Mouse (Mus musculus): ENCODE results near the gene Tspan9. TPM values are rescaled to one million over a fixed set of nuclear protein-coding genes. Genes with fewer than 3 reads are reported as not detected.

Gene Tspan9
- polyA plus RNA-seq, 1 experiment from 2014 or later = 29.3 TPM

DNA sequence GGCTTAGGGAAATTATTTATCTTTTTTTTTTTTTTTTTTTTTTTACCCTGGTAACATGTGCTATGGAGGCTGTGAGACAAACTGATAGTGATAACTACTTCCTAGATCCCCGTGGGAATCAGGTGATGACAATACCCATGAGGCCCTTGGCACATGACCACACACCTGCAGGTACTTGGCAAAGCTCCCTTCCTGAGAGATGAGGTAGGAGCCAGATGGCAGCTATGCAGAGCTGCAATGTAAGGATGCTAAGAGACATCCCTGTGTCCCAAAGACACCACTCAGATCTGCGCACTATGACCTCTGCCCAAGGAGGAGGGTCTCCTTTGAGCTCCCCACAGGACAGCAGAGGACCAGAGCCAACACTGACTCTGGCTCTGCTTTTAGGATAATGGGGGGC, 144.3 kb downstream of the Tspan9 start:
- no peak overlapping the region for H3K9ac ChIP-seq (replicated peaks)

DNA sequence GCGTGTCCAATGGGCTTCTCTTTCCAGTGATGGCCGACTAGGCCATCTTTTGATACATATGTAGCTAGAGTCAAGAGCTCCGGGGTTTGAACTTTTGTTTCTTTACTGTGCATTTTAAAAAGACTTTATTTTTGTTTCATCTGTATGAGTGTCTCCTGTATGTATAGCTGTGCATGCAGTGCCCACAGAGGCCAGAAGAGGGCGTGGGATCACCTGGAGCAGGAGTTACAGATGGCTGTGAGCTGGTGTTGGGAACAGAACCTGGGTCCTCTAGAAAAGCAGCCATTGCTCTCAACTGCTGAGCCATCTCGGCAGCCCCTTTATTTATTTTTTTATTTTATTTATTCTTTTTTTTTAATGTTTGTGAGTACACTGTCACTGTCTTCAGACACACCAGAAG, 146.5 kb downstream of the Tspan9 start:
- Histone ChIP-seq H3K27ac (no peak overlapping the region), H3K9ac (replicated peaks) (no peak overlapping the region), H3K9me3 (no peaks in the 10 kb centered on the region), H3K4me3 (replicated peaks) (no peak overlapping the region), H3K4me2 (replicated peaks) (no peak overlapping the region), H3K27me3 (no peaks in the 10 kb centered on the region), H3K36me3 (no peaks in the 10 kb centered on the region; the same call in 1 of the 2 replicates), H3K4me1 (replicated peaks) (peaks cover 4% of the 10 kb centered on the region)
- no peak for ATAC-seq
- 80% methylated on average over 5 of the region's 5 CpGs for WGBS

More for the DNA sequence above, 144.3 kb downstream of the Tspan9 start:
- Histone ChIP-seq H3K9me3 (no peaks in the 10 kb centered on the region), H3K36me3 (no peaks in the 10 kb centered on the region; the same call in 1 of the 2 replicates), H3K4me2 (replicated peaks) (no peak overlapping the region), H3K4me3 (replicated peaks) (no peak overlapping the region), H3K4me1 (replicated peaks) (peaks cover 18% of the 10 kb centered on the region), H3K27ac (no peak overlapping the region), H3K27me3 (no peaks in the 10 kb centered on the region)
- WGBS = 86% methylated on average over 2 of the region's 2 CpGs
- no peak for ATAC-seq

DNA sequence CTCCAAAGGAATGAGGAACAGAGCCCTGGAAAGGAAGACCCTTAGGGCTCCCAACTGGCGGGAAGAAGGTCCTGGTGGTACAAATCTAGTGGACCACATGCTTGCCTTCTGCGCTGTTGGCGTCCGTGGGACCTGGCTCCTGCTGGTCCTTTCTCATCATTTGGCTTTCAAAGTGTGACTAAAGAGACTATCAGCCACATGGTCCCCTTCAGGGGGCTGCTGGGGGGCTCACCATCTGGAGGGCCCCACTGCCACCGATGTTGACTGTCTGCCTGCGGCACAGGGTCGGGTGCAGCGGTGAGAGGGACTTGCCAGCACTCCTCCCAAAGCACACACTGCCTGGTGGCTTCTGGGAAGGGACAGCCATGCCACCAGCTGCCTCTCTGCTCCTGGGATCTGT, 150.4 kb downstream of the Tspan9 start:
- H3K9me3 ChIP-seq = no peaks in the 10 kb centered on the region
- 89% methylated on average over 8 of the region's 8 CpGs for WGBS
- no peak overlapping the region for H3K27ac ChIP-seq
- H3K9ac ChIP-seq (replicated peaks) = no peak overlapping the region
- peaks cover 11% of the 10 kb centered on the region; the same call in 1 of the 2 replicates for H3K4me1 ChIP-seq (replicated peaks)
- H3K4me3 ChIP-seq (replicated peaks) = no peak overlapping the region
- no peak overlapping the region for H3K4me2 ChIP-seq (replicated peaks)
- H3K36me3 ChIP-seq = no peaks in the 10 kb centered on the region; the same call in 1 of the 2 replicates
- H3K27me3 ChIP-seq = no peaks in the 10 kb centered on the region
- ATAC-seq = no peak

DNA sequence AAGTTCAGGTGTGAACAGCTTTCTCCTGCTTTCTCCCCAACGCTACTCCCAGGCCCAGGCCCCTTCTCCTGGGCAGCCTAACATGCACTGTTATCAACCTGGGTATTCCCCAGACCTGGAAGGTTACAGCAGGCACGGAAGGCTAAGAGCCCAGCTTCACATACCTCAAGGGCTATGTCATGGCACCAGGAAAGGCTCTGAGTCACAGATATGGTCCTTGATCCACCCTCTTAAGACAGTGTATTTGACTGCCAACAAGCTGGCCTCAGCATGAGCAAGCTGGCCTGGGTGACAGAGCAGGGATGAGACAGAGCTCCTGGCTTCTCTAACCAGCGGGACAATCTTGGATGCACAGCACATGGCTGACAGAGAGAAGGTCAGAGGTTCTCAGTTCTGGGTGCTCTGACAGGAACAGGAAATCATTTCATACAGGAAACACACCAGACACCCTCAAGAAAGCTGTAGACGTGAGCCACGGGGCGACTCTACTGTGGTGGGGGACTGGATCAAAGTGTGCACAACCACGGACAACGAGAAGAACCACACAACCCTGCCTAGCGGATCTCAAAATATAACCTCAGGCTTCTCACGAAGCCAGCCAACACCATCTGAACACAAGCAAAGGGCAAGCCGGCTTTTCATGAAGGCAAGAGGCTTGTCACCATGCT, 151.8 kb downstream of the Tspan9 start:
- WGBS = 93% methylated on average over 11 of the region's 11 CpGs

DNA sequence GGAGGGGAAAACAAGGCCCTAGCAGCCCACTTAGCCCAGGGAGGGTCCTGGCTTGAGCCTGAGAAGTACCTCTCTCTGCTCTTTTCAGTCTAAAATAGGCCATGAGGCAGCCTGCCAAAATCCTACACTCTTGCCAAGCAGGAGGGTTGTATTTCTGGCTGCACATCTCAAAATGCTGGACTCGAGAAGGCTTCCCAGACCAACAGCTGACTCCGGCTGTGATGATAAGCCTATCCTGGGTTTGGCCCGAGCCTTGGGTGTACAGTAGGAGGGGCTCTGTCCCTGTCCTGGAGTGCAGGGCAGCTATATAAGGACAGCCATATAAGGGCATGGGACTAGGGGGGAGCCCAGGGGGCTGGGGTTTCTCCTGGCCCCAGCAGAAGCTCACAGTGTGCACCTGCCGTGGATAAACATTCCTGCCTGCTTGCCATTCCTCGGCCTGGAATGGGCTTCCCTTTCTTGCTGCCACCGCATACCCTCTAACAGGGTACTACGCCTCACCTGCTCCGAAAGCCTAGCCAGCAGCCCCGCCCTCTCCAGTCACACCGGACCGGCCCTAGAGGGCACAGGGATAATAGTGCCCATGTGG, 153.7 kb downstream of the Tspan9 start:
- no peak overlapping the region for H3K4me3 ChIP-seq (replicated peaks)
- no peaks in the 10 kb centered on the region for H3K36me3 ChIP-seq
- no peak overlapping the region for H3K9ac ChIP-seq (replicated peaks)
- no peaks in the 10 kb centered on the region for H3K27me3 ChIP-seq
- H3K9me3 ChIP-seq = no peaks in the 10 kb centered on the region
- no peak for ATAC-seq
- no peak overlapping the region for H3K4me2 ChIP-seq (replicated peaks)
- 77% methylated on average over 11 of the region's 11 CpGs for WGBS
- peaks cover 11% of the 10 kb centered on the region; the same call in 1 of the 2 replicates for H3K4me1 ChIP-seq (replicated peaks)
- no peak overlapping the region for H3K27ac ChIP-seq

More for the DNA sequence above, 151.8 kb downstream of the Tspan9 start:
- no peak overlapping the region for H3K4me2 ChIP-seq (replicated peaks)
- no peaks in the 10 kb centered on the region for H3K9me3 ChIP-seq
- no peaks in the 10 kb centered on the region for H3K36me3 ChIP-seq
- no peak overlapping the region for H3K4me3 ChIP-seq (replicated peaks)
- H3K4me1 ChIP-seq (replicated peaks) = peaks cover 11% of the 10 kb centered on the region; the same call in 1 of the 2 replicates
- no peak for ATAC-seq
- no peaks in the 10 kb centered on the region for H3K27me3 ChIP-seq
- H3K9ac ChIP-seq (replicated peaks) = no peak overlapping the region
- no peak overlapping the region for H3K27ac ChIP-seq

DNA sequence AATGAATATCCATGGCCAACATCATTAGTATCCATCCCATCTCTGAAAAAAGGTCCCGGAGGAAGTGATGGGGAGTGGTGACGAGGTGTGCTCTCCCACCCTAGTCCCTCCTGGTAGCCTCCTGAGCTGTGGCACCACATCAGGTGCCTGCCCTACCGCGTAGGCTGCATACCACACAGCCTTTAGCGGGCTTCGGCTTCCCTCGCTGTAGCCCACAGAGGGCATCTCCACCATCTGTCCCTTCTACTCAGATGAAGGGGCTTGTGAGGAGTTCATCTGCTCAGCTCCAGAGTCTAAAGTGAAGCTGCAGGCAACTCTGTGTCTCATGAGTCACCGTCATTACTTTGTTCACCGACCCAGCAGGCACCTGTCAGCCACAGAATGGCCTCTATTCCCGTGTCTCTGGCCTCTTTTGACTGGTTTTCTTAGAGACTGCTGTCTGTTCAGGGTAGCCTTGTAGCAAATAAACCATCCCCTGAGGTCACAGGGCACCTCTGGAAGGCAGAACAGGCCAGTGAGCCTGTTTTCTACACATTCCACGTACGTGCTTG, 154.4 kb downstream of the Tspan9 start:
- ATAC-seq = no peak
- Histone ChIP-seq H3K9ac (replicated peaks) (no peak overlapping the region), H3K36me3 (no peaks in the 10 kb centered on the region), H3K27ac (no peak overlapping the region), H3K4me3 (replicated peaks) (no peak overlapping the region), H3K4me2 (replicated peaks) (no peak overlapping the region), H3K9me3 (no peaks in the 10 kb centered on the region), H3K27me3 (no peaks in the 10 kb centered on the region), H3K4me1 (replicated peaks) (peaks cover 11% of the 10 kb centered on the region; the same call in 1 of the 2 replicates)
- 76% methylated on average over 12 of the region's 12 CpGs for WGBS

DNA sequence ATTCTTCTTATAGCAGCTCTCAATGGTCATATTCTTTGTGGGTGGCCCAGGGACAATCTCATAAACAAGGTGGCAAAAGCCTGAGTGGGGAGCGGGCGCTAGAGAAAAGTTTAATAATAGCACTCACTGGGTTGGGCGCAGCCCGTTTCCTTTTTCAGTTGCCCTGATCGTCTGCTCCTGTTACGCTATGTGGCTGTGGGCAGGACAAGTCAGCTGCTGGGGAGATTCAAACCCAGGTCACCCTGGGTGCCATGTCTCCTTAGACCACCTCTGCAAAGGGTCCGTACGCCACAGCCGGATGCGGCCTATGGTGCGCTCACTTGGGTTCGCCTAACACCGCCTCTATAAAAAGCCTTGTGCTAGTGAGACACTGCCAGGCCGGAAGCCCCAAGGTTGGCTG, 156.0 kb downstream of the Tspan9 start:
- no peaks in the 10 kb centered on the region for H3K9me3 ChIP-seq
- H3K4me1 ChIP-seq (replicated peaks) = peaks cover 11% of the 10 kb centered on the region; the same call in 1 of the 2 replicates
- ATAC-seq = no peak
- H3K4me2 ChIP-seq (replicated peaks) = no peak overlapping the region
- H3K27me3 ChIP-seq = 0 out of 2 replicates have a peak, but pooled peaks cover 2% of the 10 kb centered on the region
- H3K4me3 ChIP-seq (replicated peaks) = no peak overlapping the region
- H3K9ac ChIP-seq (replicated peaks) = no peak overlapping the region
- no peaks in the 10 kb centered on the region for H3K36me3 ChIP-seq
- no peak overlapping the region for H3K27ac ChIP-seq
- 96% methylated on average over 14 of the region's 14 CpGs for WGBS

DNA sequence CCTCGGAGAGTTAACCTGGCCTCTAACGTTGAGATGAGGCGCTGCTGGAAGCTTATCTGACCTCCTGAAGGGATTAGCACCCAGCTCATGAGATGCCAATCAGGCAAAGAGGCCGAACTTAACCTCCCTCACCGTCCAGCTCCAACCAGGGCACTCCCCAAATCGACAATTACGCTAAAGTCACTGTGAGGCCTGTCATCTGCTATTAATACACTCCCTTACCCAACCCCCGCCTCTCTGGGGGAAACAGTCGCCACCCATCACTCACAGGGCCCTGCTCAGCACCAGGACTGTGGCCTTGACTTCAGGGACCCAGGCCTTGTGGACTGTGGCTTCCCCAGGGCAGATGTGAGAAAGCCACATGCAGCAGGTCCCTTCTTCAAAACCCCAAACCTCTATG, 157.0 kb downstream of the Tspan9 start:
- 57% methylated on average over 9 of the region's 9 CpGs for WGBS
- Histone ChIP-seq H3K4me2 (replicated peaks) (no peak overlapping the region), H3K27me3 (0 out of 2 replicates have a peak, but pooled peaks cover 2% of the 10 kb centered on the region), H3K4me3 (replicated peaks) (no peak overlapping the region), H3K9me3 (no peaks in the 10 kb centered on the region), H3K27ac (no peak overlapping the region), H3K4me1 (replicated peaks) (peaks cover 13% of the 10 kb centered on the region), H3K9ac (replicated peaks) (no peak overlapping the region), H3K36me3 (no peaks in the 10 kb centered on the region)
- no peak for ATAC-seq

DNA sequence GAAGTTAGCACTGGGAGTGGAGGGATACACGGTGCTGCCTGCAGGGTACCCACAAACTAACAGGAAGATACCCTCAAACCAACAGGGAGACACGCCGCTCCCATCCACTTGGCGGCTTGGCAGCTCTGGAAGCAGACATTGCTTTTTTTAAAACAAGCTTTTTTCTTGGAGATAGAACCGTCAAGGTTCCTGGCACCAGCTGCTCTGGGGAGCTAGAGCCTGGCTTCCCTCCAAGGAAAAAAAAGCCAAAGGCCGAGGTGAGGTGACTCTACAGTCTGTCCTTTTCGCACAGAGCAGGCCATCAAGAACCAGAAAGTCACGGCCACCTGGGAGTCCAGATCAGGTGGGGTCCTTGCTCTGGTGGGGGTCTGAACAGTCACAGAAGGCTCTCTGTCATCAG, 162.2 kb downstream of the Tspan9 start:
- H3K4me3 ChIP-seq (replicated peaks) = no peak overlapping the region
- 67% methylated on average over 8 of the region's 8 CpGs for WGBS
- ATAC-seq = no peak
- no peak overlapping the region for H3K9ac ChIP-seq (replicated peaks)
- H3K4me1 ChIP-seq (replicated peaks) = peaks cover 24% of the 10 kb centered on the region
- no peaks in the 10 kb centered on the region for H3K36me3 ChIP-seq
- H3K27me3 ChIP-seq = peaks cover 2% of the 10 kb centered on the region; the same call in 1 of the 2 replicates
- no peaks in the 10 kb centered on the region for H3K9me3 ChIP-seq
- H3K27ac ChIP-seq = no peak overlapping the region
- no peak overlapping the region for H3K4me2 ChIP-seq (replicated peaks)

DNA sequence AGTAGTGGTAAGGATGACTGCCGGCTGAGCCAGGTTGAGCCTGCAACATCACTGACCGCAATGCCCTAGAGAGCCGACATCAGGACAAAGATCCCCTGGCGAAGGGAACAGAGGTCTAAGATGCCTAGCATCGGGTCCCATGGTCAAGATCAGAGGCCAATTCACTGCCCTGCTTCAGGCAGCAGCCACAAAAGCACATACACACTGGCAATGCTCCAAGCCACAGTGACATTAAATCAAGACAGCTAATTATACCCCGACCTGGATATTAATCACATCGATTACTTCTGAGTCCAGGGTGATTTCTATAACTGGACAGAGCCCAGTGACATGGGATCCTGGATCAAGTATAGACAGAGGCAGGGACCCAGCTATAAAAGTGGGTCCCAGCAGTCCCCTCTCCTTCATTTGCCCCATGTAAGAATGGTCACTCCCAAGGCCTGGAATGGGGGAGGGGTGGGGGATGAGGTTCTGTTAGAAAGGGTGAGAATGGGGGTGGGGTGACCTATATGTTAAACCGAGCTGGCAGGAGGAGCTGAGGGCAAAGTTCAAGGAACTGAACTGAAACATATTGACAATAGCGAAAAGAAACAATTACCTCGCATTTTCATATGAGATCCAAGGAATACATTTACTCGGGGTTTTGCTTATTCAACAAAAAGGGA, 162.9 kb downstream of the Tspan9 start:
- 50% methylated on average over 11 of the region's 11 CpGs for WGBS
- no peaks in the 10 kb centered on the region for H3K9me3 ChIP-seq
- no peak overlapping the region for H3K4me3 ChIP-seq (replicated peaks)
- ATAC-seq = no peak
- no peaks in the 10 kb centered on the region for H3K36me3 ChIP-seq
- H3K4me2 ChIP-seq (replicated peaks) = no peak overlapping the region
- H3K27me3 ChIP-seq = peaks cover 2% of the 10 kb centered on the region; the same call in 1 of the 2 replicates
- H3K4me1 ChIP-seq (replicated peaks) = peaks cover 24% of the 10 kb centered on the region
- no peak overlapping the region for H3K27ac ChIP-seq
- H3K9ac ChIP-seq (replicated peaks) = no peak overlapping the region

DNA sequence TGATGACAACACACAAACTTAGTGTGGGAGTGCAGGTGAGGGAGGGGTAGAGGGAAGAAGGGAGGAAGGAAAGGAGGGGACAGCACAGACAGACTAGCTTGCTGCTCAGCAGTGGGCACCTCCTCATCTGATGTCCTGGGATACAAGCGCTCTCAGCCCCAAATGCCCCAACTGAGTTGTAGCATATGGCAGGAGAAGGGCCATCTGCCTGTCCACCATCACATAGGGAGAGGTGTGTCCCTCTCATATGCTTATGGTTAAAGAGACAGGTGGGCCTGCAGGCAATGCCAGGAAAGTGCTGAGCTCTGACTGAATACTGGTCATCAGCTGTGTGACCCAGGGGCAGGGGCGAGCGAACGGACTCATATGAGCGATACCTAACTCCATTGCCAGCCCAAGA, 163.6 kb downstream of the Tspan9 start:
- ATAC-seq = no peak
- Histone ChIP-seq H3K27ac (no peak overlapping the region), H3K4me3 (replicated peaks) (no peak overlapping the region), H3K4me2 (replicated peaks) (no peak overlapping the region), H3K9me3 (no peaks in the 10 kb centered on the region), H3K36me3 (no peaks in the 10 kb centered on the region), H3K4me1 (replicated peaks) (peaks cover 24% of the 10 kb centered on the region), H3K9ac (replicated peaks) (no peak overlapping the region), H3K27me3 (peaks cover 2% of the 10 kb centered on the region; the same call in 1 of the 2 replicates)
- WGBS = 96% methylated on average over 5 of the region's 5 CpGs

DNA sequence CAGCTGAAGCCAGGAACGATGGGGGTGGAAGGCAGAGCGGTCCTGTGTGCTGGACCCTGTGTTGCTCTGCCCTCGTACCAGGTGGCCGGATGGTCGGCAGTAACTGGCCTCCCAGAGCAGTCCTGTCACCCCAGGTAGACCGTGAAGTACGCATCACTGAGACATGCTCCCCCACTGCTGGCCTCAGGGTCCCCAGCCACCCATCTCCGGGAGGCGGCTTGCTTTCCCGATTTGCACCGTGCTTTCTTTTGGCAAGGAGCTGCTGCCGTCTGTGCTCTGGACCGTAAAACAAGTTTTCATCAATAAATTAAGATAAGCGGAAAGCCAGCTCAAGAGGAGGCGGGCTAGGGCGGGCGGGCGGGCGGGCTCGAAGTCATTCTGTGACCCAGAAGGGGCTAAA, 164.5 kb downstream of the Tspan9 start:
- Histone ChIP-seq H3K9ac (replicated peaks) (no peak overlapping the region), H3K9me3 (no peaks in the 10 kb centered on the region), H3K27ac (no peak overlapping the region), H3K4me2 (replicated peaks) (no peak overlapping the region), H3K27me3 (peaks cover 2% of the 10 kb centered on the region; the same call in 1 of the 2 replicates), H3K4me3 (replicated peaks) (no peak overlapping the region), H3K36me3 (no peaks in the 10 kb centered on the region), H3K4me1 (replicated peaks) (peaks cover 30% of the 10 kb centered on the region)
- no peak for ATAC-seq
- WGBS = 52% methylated on average over 20 of the region's 20 CpGs
